Mouse (Mus musculus): ENCODE results near the gene Macrod2.

Gene Macrod2

GRCm38 (mm10) chr2:140592537-140593261 lies 197.6 kb downstream of the Macrod2 start:
- DNase-seq, result no peak

GRCm38 (mm10) chr2:140596906-140597305 lies 201.8 kb downstream of the Macrod2 start:
- no peak for DNase-seq

- DNase-seq, result no peak
Measured at GRCm38 (mm10) chr2:140615451-140615850, 220.3 kb downstream of the Macrod2 start.

GRCm38 (mm10) chr2:140621730-140622337 lies 226.7 kb downstream of the Macrod2 start:
- no peak for DNase-seq

- DNase-seq, result no peak
Measured at GRCm38 (mm10) chr2:140653481-140653880, 258.4 kb downstream of the Macrod2 start.

GRCm38 (mm10) chr2:140653978-140654377 lies 258.9 kb downstream of the Macrod2 start:
- DNase-seq, result no peak

- no peak for DNase-seq
Measured at GRCm38 (mm10) chr2:140662673-140663072, 267.6 kb downstream of the Macrod2 start.

GRCm38 (mm10) chr2:140664381-140664780 lies 269.3 kb downstream of the Macrod2 start:
- DNase-seq, result no peak

- DNase-seq, result no peak
Measured at GRCm38 (mm10) chr2:140666846-140667245, 271.7 kb downstream of the Macrod2 start.

GRCm38 (mm10) chr2:140667261-140668047 lies 272.3 kb downstream of the Macrod2 start:
- DNase-seq, result no peak

GRCm38 (mm10) chr2:140668311-140668710 lies 273.2 kb downstream of the Macrod2 start:
- DNase-seq, result peak; percentile 71 to 85

- DNase-seq, result no peak
Measured at GRCm38 (mm10) chr2:140669081-140669480, 274.0 kb downstream of the Macrod2 start.

- no peak for DNase-seq
Measured at GRCm38 (mm10) chr2:140669786-140670185, 274.7 kb downstream of the Macrod2 start.

GRCm38 (mm10) chr2:140670457-140670856 lies 275.3 kb downstream of the Macrod2 start:
- peak; percentile 7 to 42 for DNase-seq

GRCm38 (mm10) chr2:140670963-140671702 lies 276.0 kb downstream of the Macrod2 start, which contains the start of gene Flrt3:
Flrt3 (minus strand) TSS chr2:140671469.
- DNase-seq, result peak; percentile 92 to 95

- no peak for DNase-seq
Measured at GRCm38 (mm10) chr2:140673466-140673865, 278.4 kb downstream of the Macrod2 start.

- no peak for DNase-seq
Measured at GRCm38 (mm10) chr2:140676728-140677127, 281.6 kb downstream of the Macrod2 start.

GRCm38 (mm10) chr2:140690906-140691305 lies 295.8 kb downstream of the Macrod2 start:
- DNase-seq, result no peak

GRCm38 (mm10) chr2:140691403-140691802 lies 296.3 kb downstream of the Macrod2 start:
- no peak for DNase-seq

- no peak for DNase-seq
Measured at GRCm38 (mm10) chr2:140692461-140692860, 297.4 kb downstream of the Macrod2 start.

- DNase-seq, result no peak
Measured at GRCm38 (mm10) chr2:140693845-140694244, 298.7 kb downstream of the Macrod2 start.

GRCm38 (mm10) chr2:140698585-140698984 lies 303.5 kb downstream of the Macrod2 start:
- no peak for DNase-seq

GRCm38 (mm10) chr2:140703377-140703776 lies 308.3 kb downstream of the Macrod2 start:
- DNase-seq, result no peak
